Mouse (Mus musculus): ENCODE results near the gene Rsph1.

- TF ChIP-seq POLR2A (IDR thresholded peaks at IDR 0.05; ENCODE audit: borderline replicate concordance, extremely low read depth, low read depth, low read length) (no peak), CTCF (IDR thresholded peaks at IDR 0.05; ENCODE audit: insufficient read depth, low read length) (no peak)
Observed at GRCm38 (mm10) chr17:31318906-31319767, 42.0 kb upstream of the Rsph1 start.
